ENCODE assay signal across 8 mouse cellular contexts in genomic region chr19:42255784-42256610, GRCm38 (mm10). TPM values are rescaled to one million over a fixed set of nuclear protein-coding genes. Genes with fewer than 3 reads are reported as not detected.
DNase-seq lines count a peak whose midpoint lies in the region; ATAC-seq lines count a peak whose summit lies in the region.

No protein-coding gene starts in this region.

- no peaks in the 10 kb centered on the region for H3K4me1 ChIP-seq in limb, embryonic 11.5 days (ENCODE audit: control insufficient read depth, insufficient read depth, low read length)
- peaks cover 22% of the 10 kb centered on the region for H3K4me1 ChIP-seq in midbrain, embryonic 12.5 days

- H3K27ac ChIP-seq in limb, embryonic 11.5 days (replicated peaks; ENCODE audit: low read depth, low read length): no peak overlapping the region
- H3K27ac ChIP-seq in midbrain, embryonic 12.5 days (replicated peaks): peak overlapping the region; percentile 49; the same call in 1 of the 2 replicates

- peak; percentile 96 for ATAC-seq in common myeloid progenitor, adult 5-6 weeks (replicated peaks; ENCODE audit: low read depth, poor library complexity, severe bottlenecking)
- peak; percentile 83 for ATAC-seq in limb, embryonic 11.5 days (ENCODE audit: insufficient number of reproducible peaks, low FRiP score, low TSS enrichment, low read depth)
- ATAC-seq in midbrain, embryonic 12.5 days (ENCODE audit: low FRiP score, low read depth): peak; percentile 90
- ATAC-seq in monocyte, adult 5-6 weeks (replicated peaks; ENCODE audit: insufficient number of reproducible peaks, low FRiP score, low TSS enrichment, poor library complexity, severe bottlenecking): no peak

- WGBS in limb, embryonic 11.5 days: 5% methylated on average over 33 of the region's 42 CpGs
- 4% methylated on average over 33 of the region's 42 CpGs for WGBS in midbrain, embryonic 12.5 days

- no peak overlapping the region for H3K9ac ChIP-seq in limb, embryonic 11.5 days (ENCODE audit: low read length)
- peak overlapping the region; percentile 62 for H3K9ac ChIP-seq in midbrain, embryonic 12.5 days (replicated peaks)

- intact Hi-C loops in gastrocnemius, postnatal 14 days (cut with DNase I; ENCODE audit: low total_unique reads): no loop called here

- peak overlapping the region; percentile 22 for H3K4me3 ChIP-seq in limb, embryonic 11.5 days (ENCODE audit: low read depth, low read length)
- H3K4me3 ChIP-seq in midbrain, embryonic 12.5 days: peak overlapping the region; percentile 56

- peak; percentile 92 for DNase-seq in adrenal gland, postnatal 10 days
- DNase-seq in gastrocnemius, postnatal 14 days: peak; percentile 82
- peak; percentile 37 for DNase-seq in induced T-regulatory cell, adult 2 months (ENCODE audit: low read depth)
- DNase-seq in limb, embryonic 11.5 days (ENCODE audit: low spot score): peak; percentile 99
- DNase-seq in spleen, postnatal 4 days (ENCODE audit: low spot score in 2 of 2): peak; percentile 67 to 84

- H3K27me3 ChIP-seq in limb, embryonic 11.5 days (ENCODE audit: control insufficient read depth, insufficient read depth, low read length): peaks cover 9% of the 10 kb centered on the region
- H3K27me3 ChIP-seq in midbrain, embryonic 12.5 days: peaks cover 34% of the 10 kb centered on the region

- H3K4me2 ChIP-seq in limb, embryonic 11.5 days (ENCODE audit: low read depth, severe bottlenecking): peak overlapping the region; percentile 56
- H3K4me2 ChIP-seq in midbrain, embryonic 12.5 days (replicated peaks): peak overlapping the region; percentile 83

- H3K36me3 ChIP-seq in limb, embryonic 11.5 days (ENCODE audit: control insufficient read depth, insufficient read depth, low read length): no peaks in the 10 kb centered on the region
- H3K36me3 ChIP-seq in midbrain, embryonic 12.5 days: no peaks in the 10 kb centered on the region

- no peaks in the 10 kb centered on the region for H3K9me3 ChIP-seq in limb, embryonic 11.5 days (ENCODE audit: control insufficient read depth, low read length)
- H3K9me3 ChIP-seq in midbrain, embryonic 12.5 days: no peaks in the 10 kb centered on the region

RNA-seq across cellular contexts. Expression of gene Golga7b, which starts 8.6 kb away (rescaled TPM):
- 1 to 10 TPM in 1 of 2 experiments, under 1 TPM in 1; 0.99 to 2.3 TPM for total RNA-seq in adrenal gland, postnatal 10 days (2021)
- total RNA-seq in common myeloid progenitor, adult 5-6 weeks (2017): not detected in 2 replicates
- 1 to 10 TPM; 3.1 to 4.8 TPM for total RNA-seq in gastrocnemius, postnatal 14 days (2021)
- polyA plus RNA-seq in limb, embryonic 11.5 days (2014; fragmentation: Nextera tagmentation; extraction: Ambion mirVana): not detected in 2 replicates
- polyA plus RNA-seq in midbrain, embryonic 12.5 days (2016; fragmentation: Nextera tagmentation; extraction: Ambion mirVana): 7.7 and 8.8 TPM in 2 replicates
- total RNA-seq in monocyte, adult 5-6 weeks (2017): not detected in 3 replicates

RNA-seq across cellular contexts. Expression of gene Sfrp5, which starts 53.9 kb away (rescaled TPM):
- total RNA-seq in adrenal gland, postnatal 10 days (2021): 1 to 10 TPM; 5.1 to 6.2 TPM
- not detected in 2 replicates for total RNA-seq in common myeloid progenitor, adult 5-6 weeks (2017)
- total RNA-seq in gastrocnemius, postnatal 14 days (2021): 1 to 10 TPM; 4.2 to 8.9 TPM
- polyA plus RNA-seq in limb, embryonic 11.5 days (2014; fragmentation: Nextera tagmentation; extraction: Ambion mirVana): 0.13 and 0.25 TPM in 2 replicates
- polyA plus RNA-seq in midbrain, embryonic 12.5 days (2016; fragmentation: Nextera tagmentation; extraction: Ambion mirVana): not detected in 2 replicates
- not detected in 3 replicates for total RNA-seq in monocyte, adult 5-6 weeks (2017)

Comparison
In these comparisons a context has a peak if more than half of its experiments do, and no peak if none do; other contexts are left out.
1. DNase-seq: peak in every context shown above with its lines; median percentile 99 in limb, embryonic 11.5 days; 92 in adrenal gland, postnatal 10 days; 82 in gastrocnemius, postnatal 14 days; 76 in spleen, postnatal 4 days; 37 in induced T-regulatory cell, adult 2 months.